Mouse (Mus musculus): ENCODE results near the gene Spata13.

Gene Spata13

DNA sequence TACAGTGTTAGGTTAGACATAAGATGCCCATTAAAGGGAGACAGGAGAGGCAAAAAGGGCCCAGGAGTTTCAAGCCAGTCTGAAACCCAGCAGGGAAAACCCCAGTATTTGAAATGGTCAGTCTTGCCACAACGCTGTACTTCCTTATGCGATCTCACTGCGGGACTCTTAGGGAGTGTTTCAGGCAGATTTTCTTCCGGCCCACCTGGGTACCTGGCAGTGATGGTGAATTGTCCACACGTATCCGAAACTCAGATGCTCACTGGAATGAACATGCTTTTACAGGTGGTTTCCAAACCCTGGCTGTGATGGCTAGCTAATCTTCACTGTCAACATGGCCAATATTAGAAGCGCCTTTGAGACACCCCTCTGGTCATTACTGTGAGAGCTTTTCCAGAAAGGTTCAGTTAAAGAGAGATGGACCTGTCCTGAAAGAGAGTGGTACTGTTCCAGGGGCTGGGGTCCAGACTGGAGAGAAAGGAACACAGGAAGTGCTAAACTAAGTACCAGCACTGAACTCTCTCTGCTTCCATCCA is 148.4 kb downstream of the Spata13 start:
- no peak for DNase-seq (ENCODE audit: low spot score)

DNA sequence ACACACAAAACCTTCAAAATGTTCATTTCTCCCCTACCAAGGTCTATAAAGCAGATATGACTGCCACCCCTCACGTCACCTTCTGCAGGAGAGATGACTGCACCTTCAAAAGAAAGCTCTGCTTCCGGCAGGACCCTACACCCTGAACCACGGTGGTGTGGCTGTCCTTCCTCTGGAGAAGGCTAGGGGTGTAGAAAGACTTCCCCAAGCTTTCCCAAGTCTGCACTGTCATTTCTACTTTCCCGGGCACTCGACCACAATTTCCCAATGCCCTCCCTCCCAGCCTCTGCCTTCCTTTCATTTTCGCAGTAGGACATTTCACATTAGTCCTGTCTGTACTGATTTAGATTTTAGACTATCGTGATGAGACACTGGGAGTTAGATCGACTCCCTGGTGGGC is 149.4 kb downstream of the Spata13 start:
- DNase-seq (ENCODE audit: low spot score) = peak; percentile 13

DNA sequence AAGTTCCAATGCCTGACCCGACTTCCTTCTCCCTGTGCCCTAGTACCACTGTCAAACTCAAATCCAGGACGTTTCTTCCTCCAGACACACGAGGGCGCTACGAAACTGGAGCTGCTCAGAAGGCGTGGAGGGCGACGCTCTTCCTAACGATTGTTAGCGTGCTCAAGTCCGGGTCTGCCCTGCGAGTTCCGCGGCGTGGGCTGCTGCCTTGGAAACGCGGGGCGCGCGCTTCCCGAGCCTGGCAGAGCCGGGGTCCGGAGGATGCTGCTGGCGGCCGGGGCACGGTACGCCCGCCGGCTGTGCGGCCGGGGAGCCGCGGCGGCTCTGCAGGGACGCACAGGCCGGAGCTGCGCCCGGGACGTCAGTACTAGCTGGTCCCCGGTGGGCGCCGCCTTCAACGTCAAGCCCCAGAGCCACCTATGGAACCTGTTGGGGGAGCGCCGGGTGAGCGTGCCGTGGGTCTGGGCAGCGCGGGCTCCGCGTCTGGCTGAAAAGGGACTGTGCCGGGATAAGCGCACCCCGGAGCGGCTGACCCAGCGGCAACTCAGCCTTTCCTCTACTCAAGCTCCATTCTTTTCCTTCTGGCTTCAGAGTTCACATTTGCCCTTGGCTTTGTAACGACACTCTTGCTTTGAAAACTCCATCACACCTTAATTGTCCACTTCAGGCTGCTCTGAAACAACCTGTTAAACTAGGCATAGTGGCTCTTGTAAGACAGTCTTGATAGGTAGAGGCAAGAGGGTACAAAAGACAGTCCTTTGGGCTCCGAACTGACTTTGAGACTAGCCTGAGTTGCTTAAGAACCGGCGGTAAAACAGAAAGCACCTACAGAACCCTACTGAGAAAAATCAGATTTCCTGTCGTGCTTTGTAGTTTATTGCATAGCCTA is 150.9 kb downstream of the Spata13 start, which contains the start of gene Mipep:
Mipep (plus strand) TSS at position 147 of the 889 bp plus-strand sequence.
- DNase-seq (ENCODE audit: low spot score) = peak; percentile 90

DNA sequence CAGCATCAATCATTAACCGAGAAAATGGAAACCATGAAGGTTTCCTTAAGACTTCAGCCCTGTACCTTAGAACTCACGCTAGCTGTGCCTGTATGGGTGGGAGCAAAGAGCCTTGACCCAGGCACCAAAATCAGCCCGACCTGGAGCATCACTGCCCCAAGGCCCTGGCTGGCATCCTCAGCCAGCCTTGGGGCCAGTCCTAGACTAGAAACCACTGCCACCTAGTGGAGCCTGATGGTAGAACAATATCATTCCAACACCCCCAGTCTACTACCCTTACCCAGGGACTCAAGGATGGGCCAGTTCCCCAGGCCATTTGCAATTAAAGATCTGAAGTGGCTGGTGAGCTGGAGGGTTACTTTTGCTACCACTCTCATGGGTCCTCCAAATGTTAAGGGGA is 156.3 kb downstream of the Spata13 start:
- DNase-seq (ENCODE audit: low spot score) = peak; percentile 61

DNA sequence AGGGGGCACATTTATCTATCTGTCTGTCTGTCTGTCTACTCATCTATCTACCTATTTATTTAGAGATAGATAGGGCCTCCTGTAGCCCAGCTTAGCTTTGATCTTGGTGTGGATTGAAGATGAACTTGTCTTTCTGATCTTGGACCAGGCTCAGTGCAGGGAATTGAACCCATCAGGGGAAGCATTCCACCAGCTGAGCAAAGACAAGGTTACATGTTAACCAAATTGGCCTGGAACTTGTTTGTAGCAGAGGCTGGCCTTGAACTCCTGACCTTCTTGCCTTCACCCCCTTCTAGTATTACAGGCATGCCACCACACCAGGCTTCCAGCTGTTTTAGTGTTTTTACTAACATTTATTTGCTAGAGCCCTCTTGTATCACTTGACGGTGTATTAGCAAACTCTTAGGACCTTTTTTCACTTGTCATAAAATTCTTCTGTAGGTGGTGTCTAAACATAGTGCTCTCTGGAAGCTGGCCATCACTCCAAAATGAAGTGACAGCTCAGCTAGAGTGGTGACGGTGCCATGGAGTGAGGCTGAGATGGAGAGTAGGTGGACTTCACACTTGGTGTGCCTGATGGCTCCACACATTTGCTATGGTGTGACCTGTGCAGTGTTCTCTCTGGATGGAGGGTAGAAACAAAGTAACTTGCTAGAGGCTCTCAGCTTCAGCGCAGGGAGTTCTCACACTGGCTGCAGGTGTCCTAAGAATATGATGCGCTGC is 163.0 kb downstream of the Spata13 start:
- no peak for DNase-seq (ENCODE audit: low spot score)

DNA sequence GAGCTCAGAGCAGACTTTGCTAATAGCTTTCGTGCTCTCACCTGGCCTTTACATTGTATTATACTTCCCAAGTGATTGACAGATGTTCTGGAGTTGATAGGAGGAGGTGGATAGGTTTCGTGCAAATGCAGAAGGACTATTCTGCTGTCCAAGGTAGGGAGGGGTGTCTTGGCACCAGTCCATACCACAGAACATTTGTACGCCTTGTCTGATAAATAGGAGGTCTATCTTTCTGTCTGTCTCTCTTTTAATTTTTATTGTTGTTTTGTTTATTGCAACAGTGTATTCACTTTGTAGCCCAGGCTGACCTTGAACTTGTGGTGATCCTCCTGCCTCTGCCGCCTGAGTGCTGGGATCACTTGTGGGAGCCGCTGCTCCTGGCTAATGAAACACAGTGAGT is 163.8 kb downstream of the Spata13 start:
- DNase-seq (ENCODE audit: low spot score) = no peak

DNA sequence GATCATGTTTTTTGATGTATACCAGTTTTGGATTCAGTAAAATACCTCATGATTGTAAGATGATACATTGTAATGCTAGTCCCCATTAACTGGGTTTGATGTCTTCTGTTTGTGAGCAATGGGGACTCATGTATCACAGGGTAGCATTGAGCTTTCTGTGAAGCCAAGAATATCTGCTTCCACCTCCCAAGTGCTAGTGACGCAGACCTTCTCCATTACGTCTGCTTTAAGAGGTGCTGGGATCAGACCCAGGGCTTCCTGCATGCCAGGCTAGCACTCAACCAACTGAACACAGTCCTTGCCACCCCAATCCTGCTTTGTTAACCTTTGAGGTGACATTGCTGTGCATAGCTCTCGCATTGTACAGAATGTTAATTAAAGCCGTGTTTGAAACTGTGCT is 164.9 kb downstream of the Spata13 start:
- no peak for DNase-seq (ENCODE audit: low spot score)

DNA sequence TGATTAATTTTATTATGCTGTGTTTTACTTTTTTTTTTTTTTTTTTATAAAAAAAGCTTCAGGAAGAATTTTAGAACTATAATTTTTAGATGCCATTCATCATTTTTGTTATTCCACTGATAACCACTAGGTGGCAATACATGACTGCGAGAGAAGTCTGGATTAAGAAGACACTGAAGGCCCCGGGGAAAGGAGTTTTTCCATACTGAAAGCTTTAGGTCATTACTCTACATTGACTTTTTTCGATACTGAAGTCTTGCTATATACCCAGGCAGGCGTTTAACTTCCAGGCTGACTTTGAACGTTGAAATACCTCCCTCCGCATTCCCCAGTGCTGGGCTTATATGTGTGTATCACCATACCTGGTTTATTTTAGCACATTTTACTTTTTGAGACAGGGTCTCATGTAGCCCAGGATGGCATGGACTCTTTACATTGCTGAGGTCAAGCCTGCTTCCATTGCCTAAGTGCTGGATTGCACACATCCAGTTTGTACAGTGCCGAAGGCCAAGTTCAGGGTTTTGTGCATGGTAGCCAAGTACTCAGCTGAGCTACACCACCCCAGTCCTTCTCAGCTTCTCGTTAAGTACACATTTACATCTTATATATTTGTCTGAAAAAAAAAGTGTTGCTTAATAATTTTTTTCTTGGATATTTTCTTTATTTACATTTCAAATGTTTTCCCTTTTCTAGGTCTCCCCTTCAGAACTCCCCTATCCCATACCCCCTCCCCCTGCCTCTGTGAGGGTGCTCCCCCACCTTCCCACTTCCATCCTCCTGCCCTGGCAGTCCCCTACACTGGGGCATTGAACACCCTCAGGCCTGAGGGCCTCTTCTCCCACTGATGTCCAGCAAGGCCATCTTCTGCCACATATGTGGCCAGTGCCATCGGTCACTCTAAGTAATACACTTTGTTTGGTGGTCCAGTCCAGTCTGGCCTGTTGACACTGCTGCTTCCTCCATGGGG is 166.2 kb downstream of the Spata13 start:
- DNase-seq (ENCODE audit: low spot score) = peak; percentile 72

DNA sequence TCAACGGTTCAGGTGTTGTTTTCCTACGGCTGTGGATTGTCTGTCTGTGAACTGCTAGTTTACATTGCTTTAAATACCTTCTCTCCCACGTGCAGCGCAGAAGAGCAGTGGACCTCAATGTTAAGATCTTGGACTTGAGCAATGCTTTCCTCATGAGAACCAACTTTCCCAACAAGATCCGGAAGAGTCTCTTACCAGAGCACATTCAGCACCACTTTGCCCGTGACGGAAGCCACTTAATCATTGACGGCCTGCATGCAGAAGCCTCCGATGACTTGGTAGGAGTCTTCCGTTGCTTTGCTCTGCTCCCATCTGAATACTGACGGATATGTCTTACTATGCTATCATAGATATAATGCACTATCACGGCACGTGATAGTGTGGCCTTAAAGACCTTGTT is 168.2 kb downstream of the Spata13 start:
- DNase-seq (ENCODE audit: low spot score) = no peak

DNA sequence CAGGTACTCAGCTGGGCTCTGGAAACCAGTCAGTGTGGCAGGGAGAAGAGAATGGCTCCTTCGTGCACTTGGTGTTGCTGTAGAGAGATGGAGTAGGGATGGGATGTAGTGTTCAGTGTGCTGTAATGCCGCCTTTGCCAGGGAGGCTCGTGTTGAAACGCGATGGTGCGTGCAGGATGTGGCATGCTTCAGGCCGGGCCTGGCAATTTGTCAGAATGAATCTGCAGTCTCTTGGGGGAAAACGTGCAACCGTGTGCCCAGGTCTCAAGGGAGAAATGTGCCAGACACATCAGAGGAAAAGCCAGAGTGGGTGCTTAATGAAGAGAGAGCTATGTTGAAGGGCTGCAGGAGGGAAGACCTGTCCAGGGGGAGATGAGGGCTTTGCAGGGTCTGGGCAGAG is 171.2 kb downstream of the Spata13 start:
- no peak for DNase-seq (ENCODE audit: low spot score)

DNA sequence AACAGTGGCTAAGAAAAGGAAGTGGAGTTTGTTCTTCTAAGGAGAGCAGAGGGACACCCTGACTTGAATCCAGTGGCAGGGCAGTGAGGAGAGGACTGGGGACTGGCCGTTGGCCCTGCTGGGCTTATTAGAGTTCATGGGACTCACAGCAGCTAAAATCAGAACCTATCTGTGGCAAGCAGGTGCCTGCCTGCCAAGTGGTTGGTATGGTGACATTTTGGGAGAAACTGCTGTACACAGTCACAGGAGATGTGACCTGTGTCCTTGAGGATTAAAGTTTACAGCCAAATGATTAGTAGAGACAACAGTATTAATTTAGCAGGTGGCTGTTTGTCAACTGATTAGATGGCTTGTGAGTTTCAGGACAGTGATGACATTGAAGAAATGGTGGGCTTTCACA is 172.1 kb downstream of the Spata13 start:
- no peak for DNase-seq (ENCODE audit: low spot score)

DNA sequence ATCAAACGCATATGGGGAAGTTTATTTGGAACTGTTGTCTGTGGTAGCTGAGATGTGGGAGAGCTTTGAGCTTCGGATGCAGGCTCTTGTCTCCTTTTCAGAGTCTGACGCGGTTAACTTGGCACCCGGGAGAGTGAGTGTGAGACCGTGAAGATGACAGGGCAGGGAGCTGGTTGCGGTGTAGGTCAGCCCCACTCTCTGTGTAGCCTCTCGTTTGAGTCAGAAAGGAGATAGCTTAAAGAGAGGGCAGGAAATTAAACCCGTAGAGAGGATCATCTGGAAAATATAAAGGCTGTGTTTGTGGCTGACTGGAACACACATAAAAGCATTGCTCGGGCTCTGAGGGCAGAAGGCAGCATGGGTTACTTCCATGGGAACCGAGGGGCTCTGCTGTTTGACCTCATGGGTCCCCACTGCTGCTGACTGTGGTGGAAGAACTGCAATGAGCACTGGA is 173.1 kb downstream of the Spata13 start:
- no peak for DNase-seq (ENCODE audit: low spot score)

DNA sequence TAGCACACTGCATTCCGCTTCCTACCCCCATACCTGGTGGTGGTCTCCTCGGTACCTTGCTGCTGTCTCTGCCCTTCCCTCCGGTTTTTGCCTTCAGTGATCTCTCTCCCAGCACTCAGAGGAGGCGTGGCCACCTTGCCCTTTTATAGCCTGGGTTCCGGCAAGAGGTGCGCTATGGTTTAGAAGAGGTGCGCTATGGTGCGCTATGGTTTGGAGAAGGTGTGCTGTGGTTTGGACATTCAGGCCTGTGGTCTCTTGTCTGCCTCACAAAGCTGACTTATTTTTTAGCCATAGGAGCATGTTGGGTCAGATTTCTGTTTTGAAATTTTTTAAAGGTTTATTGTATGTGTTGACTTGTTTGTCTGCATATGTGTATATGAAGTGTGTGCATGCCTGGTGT is 176.1 kb downstream of the Spata13 start:
- no peak for DNase-seq (ENCODE audit: low spot score)

DNA sequence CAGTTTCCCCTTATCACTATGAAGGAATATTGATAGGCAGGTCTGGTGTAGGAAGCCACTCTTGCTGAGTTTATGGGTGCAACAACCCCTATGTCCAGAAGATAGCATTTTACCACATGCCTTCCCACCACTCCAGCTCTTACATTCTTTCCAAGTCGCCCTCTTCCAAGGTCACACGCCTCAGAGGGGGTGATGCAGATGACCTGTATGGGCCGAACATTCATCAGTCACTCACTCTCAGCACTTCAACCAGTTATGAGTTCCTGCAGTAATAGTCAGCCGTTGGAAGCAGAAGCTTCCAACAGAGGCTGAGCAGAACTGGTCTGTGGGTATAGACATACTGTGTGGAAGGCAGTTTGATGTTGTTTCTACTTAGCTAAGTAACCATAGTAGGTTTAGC is 177.7 kb downstream of the Spata13 start:
- DNase-seq (ENCODE audit: low spot score) = no peak
